Mouse (Mus musculus) C2C12 (cell line): ENCODE measurements around the gene Ttn. TPM values are rescaled to one million over a fixed set of nuclear protein-coding genes. Genes with fewer than 3 reads are reported as not detected.

Experiments
- H3K27me3 ChIP-seq: one replicate; pipeline ENCODE4 v1.6.1; 2011; ENCODE audit not compliant: control insufficient read depth, insufficient read depth, insufficient read length
- H3K36me3 ChIP-seq: one replicate; pipeline ENCODE4 v1.6.1; 2011; ENCODE audit not compliant: control insufficient read depth, insufficient read depth
- H3K4me3 ChIP-seq: one replicate; pipeline ENCODE4 v1.5.1; 2011; ENCODE audit warnings: mild to moderate bottlenecking, control low read depth; ENCODE audit not compliant: poor library complexity, insufficient read depth, severe bottlenecking
- H3K79me2 ChIP-seq: one replicate; pipeline ENCODE4 v1.6.1; 2011; ENCODE audit not compliant: control insufficient read depth, insufficient read depth
- H3K79me3 ChIP-seq: one replicate; pipeline ENCODE4 v1.6.1; 2011; ENCODE audit warnings: low read depth, control low read depth
- H3ac ChIP-seq: one replicate; pipeline ENCODE3; 2011; ENCODE audit warnings: low read depth; ENCODE audit not compliant: control insufficient read depth, insufficient read length
- CEBPB ChIP-seq: IDR thresholded peaks from one replicate; pipeline ENCODE4 v1.6.1; 2011; ENCODE audit warnings: low read depth, mild to moderate bottlenecking, control low read depth, moderate library complexity
- CTCF ChIP-seq: IDR thresholded peaks from one replicate; pipeline ENCODE4 v1.5.1; 2011; ENCODE audit not compliant: control insufficient read depth, insufficient read depth, insufficient read length
- FOSL1 ChIP-seq: IDR thresholded peaks from one replicate; pipeline ENCODE4 v1.8.0; 2011; ENCODE audit warnings: mild to moderate bottlenecking, low read length; ENCODE audit not compliant: poor library complexity, insufficient read depth, severe bottlenecking
- MAX ChIP-seq: IDR thresholded peaks from one replicate; pipeline ENCODE4 v1.6.1; 2011; ENCODE audit warnings: mild to moderate bottlenecking, control low read depth
- MYOD1 ChIP-seq: IDR thresholded peaks from one replicate; pipeline ENCODE4 v1.6.1; 2011; ENCODE audit warnings: low read depth; ENCODE audit not compliant: control insufficient read depth, insufficient read length
- MYOG ChIP-seq: IDR thresholded peaks from one replicate; pipeline ENCODE4 v1.6.1; 2011; ENCODE audit not compliant: control insufficient read depth, insufficient read length; ENCODE audit errors: extremely low read depth
- USF1 ChIP-seq: IDR thresholded peaks from one replicate; pipeline ENCODE4 v1.6.1; 2011; ENCODE audit warnings: low read depth, mild to moderate bottlenecking, control low read depth, moderate library complexity
- polyA plus RNA-seq: library from polyadenylated mRNA; unstranded; fragments of >200 nt; fragmentation: generic; extraction: Trizol; gene quantifications from one replicate; pipeline ENCODE4 v1.2.1, GENCODE M21; 2012; ENCODE audit warnings: missing spikeins

Ttn gene
- polyA plus RNA-seq, 1 experiment = 0.43 TPM

- Histone ChIP-seq H3K4me3 (no peak overlapping the region), H3K79me2 (no peaks in the 10 kb centered on the region), H3ac (no peak overlapping the region), H3K27me3 (no peaks in the 10 kb centered on the region), H3K36me3 (no peaks in the 10 kb centered on the region), H3K79me3 (no peaks in the 10 kb centered on the region)
- TF ChIP-seq MAX (no peak), FOSL1 (no peak), CTCF (no peak), MYOG (no peak), MYOD1 (no peak), CEBPB (no peak), USF1 (no peak)
Measured at GRCm38 (mm10) chr2:76806376-76806775, 176.0 kb downstream of the Ttn start.

GRCm38 (mm10) chr2:76805191-76805892 is 177.0 kb downstream of the Ttn start:
- no peaks in the 10 kb centered on the region for H3K79me2 ChIP-seq
- no peak overlapping the region for H3K4me3 ChIP-seq
- H3K79me3 ChIP-seq = no peaks in the 10 kb centered on the region
- H3K27me3 ChIP-seq = no peaks in the 10 kb centered on the region
- TF ChIP-seq MYOG (no peak), CTCF (no peak), MAX (no peak), USF1 (no peak), CEBPB (no peak), FOSL1 (no peak), MYOD1 (no peak)
- H3K36me3 ChIP-seq = no peaks in the 10 kb centered on the region
- H3ac ChIP-seq = no peak overlapping the region

DNA sequence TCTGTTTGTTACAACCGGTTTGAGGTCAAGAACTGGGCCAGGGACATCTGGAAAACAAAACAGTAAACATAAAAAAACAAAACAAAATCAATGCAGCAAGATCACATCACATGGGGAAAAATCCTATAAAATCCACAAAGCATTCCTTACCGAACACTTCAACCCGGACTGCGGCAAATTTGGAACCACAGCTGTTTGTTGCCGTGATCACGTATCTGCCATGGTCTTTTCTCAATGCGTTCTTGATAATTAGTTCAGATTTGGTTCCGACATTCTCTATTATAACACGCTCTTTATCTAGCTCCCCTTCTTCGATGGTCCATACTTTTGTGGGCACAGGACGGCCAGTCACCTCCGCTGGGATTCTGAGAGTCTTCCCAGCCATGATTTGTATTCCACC is 198.2 kb downstream of the Ttn start:
- Histone ChIP-seq H3K36me3 (no peaks in the 10 kb centered on the region), H3K79me3 (no peaks in the 10 kb centered on the region), H3K79me2 (no peaks in the 10 kb centered on the region), H3ac (no peak overlapping the region), H3K4me3 (no peak overlapping the region), H3K27me3 (no peaks in the 10 kb centered on the region)
- TF ChIP-seq MYOD1 (no peak), MYOG (no peak), MAX (no peak), FOSL1 (no peak), CTCF (no peak), USF1 (no peak), CEBPB (no peak)

DNA sequence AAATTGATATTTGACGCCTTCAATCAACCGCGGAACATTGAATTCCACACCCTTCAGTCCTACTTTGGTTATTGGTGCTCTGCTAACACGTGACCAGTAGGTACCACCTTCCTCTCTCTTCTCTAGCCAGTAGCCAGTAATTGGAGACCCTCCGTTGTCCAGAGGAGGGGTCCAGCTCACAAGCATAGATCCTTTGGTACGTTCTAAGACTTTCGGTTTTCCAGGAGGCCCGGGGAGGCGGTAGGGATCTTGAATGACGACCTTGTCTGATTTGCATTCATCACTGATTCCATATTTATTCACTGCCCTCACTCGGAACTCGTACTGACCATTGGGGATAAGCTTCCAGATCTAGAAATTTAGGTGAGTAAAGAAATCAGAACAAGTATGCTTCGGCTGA is 201.6 kb downstream of the Ttn start:
- no peak overlapping the region for H3K4me3 ChIP-seq
- H3K79me2 ChIP-seq = no peaks in the 10 kb centered on the region
- H3K27me3 ChIP-seq = no peaks in the 10 kb centered on the region
- TF ChIP-seq MYOG (no peak), CEBPB (no peak), MAX (no peak), MYOD1 (no peak), FOSL1 (no peak), USF1 (no peak), CTCF (no peak)
- H3K36me3 ChIP-seq = no peaks in the 10 kb centered on the region
- no peak overlapping the region for H3ac ChIP-seq
- H3K79me3 ChIP-seq = no peaks in the 10 kb centered on the region

GRCm38 (mm10) chr2:76769831-76770230 is 212.5 kb downstream of the Ttn start:
- no peaks in the 10 kb centered on the region for H3K79me2 ChIP-seq

GRCm38 (mm10) chr2:76767231-76767630 is 215.1 kb downstream of the Ttn start:
- H3K27me3 ChIP-seq = no peaks in the 10 kb centered on the region
- no peak for TF ChIP-seq CEBPB
- TF ChIP-seq FOSL1 = no peak
- no peak for TF ChIP-seq MYOG
- TF ChIP-seq MAX = no peak
- no peak for TF ChIP-seq USF1
- TF ChIP-seq CTCF = no peak
- TF ChIP-seq MYOD1 = no peak
- H3K79me3 ChIP-seq = no peaks in the 10 kb centered on the region
- no peaks in the 10 kb centered on the region for H3K79me2 ChIP-seq
- H3K4me3 ChIP-seq = no peak overlapping the region
- H3K36me3 ChIP-seq = no peaks in the 10 kb centered on the region
- H3ac ChIP-seq = no peak overlapping the region

More at GRCm38 (mm10) chr2:76769831-76770230, 212.5 kb downstream of the Ttn start:
- Histone ChIP-seq H3K36me3 (no peaks in the 10 kb centered on the region), H3K79me3 (no peaks in the 10 kb centered on the region), H3K27me3 (no peaks in the 10 kb centered on the region), H3K4me3 (no peak overlapping the region), H3ac (no peak overlapping the region)
- TF ChIP-seq USF1 = no peak
- no peak for TF ChIP-seq FOSL1
- no peak for TF ChIP-seq MAX
- TF ChIP-seq MYOG = no peak
- TF ChIP-seq CEBPB = no peak
- no peak for TF ChIP-seq CTCF
